Mouse (Mus musculus): ENCODE measurements at regions not wholly inside any gene's neighbourhood (a gene's known extent, or its start where the extent isn't known, plus 50 kb on each side); places are given as distances from the start of the nearest gene placed in this dataset.

DNA sequence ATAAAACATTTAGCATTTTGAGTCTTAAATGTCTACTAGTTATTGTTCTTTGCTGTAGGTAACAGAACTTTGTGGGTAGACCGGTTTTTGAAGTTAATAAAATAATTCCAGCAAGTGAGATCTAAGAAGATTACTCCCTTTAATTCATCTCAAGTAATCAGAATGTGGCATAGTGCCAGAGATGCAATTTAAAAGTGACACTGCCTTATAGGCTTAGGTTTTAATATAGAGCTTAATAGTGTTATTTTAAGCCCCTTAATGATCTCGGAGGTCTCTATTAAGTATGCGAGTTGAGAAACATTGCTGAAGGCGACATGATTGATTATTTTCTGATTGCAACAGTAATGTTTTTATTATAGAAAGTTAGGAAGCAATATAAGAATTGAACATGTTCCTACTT, 78.3 kb downstream of the Ccdc71l start:
- H3K4me2 ChIP-seq (ENCODE audit: low read depth, low read length): no peak overlapping the region
- no peak for ATAC-seq
- no peak overlapping the region for H3K4me3 ChIP-seq (ENCODE audit: low read length)
- H3K4me1 ChIP-seq (ENCODE audit: control insufficient read depth, insufficient read depth, low read length): no peaks in the 10 kb centered on the region
- H3K9ac ChIP-seq (ENCODE audit: low read depth, low read length): no peak overlapping the region
- 82% methylated on average over 4 of the region's 4 CpGs for WGBS
- H3K27ac ChIP-seq (ENCODE audit: low read length): no peak overlapping the region
- H3K27me3 ChIP-seq (replicated peaks; ENCODE audit: control insufficient read depth, insufficient read depth, low read length): no peaks in the 10 kb centered on the region
- no peaks in the 10 kb centered on the region for H3K36me3 ChIP-seq (ENCODE audit: control insufficient read depth, insufficient read depth, low read length)
- H3K9me3 ChIP-seq (ENCODE audit: control insufficient read depth, low read length): no peaks in the 10 kb centered on the region

DNA sequence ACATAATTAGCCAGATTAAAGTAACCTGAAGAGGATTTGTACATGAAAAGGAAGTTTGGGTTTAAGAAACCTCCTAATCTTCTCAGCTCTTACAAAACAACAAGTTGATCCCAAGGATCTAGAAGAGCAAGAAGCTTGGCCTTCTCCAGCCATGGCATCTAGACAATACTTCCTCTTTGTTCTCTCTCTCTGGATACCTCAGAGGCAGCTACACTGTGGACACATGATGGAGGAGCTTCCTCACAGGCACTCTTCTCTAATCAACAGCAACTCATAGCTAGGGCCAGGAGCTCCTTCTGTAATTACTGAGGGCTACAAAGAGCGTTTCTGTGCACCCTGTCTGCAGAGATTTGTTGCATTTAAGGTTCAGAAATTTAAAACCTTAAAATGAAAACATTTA, 79.9 kb downstream of the Ccdc71l start:
- Histone ChIP-seq H3K9ac (ENCODE audit: low read depth, low read length) (no peak overlapping the region), H3K4me3 (ENCODE audit: low read length) (no peak overlapping the region), H3K4me1 (ENCODE audit: control insufficient read depth, insufficient read depth, low read length) (no peaks in the 10 kb centered on the region), H3K4me2 (ENCODE audit: low read depth, low read length) (no peak overlapping the region), H3K9me3 (ENCODE audit: control insufficient read depth, low read length) (no peaks in the 10 kb centered on the region), H3K27ac (ENCODE audit: low read length) (no peak overlapping the region), H3K36me3 (ENCODE audit: control insufficient read depth, insufficient read depth, low read length) (no peaks in the 10 kb centered on the region), H3K27me3 (replicated peaks; ENCODE audit: control insufficient read depth, insufficient read depth, low read length) (no peaks in the 10 kb centered on the region)
- 73% methylated on average over 1 of the region's 1 CpGs for WGBS
- no peak for ATAC-seq

GRCm38 (mm10) chr12:32460330-32460998, 82.0 kb downstream of the Ccdc71l start:
- Histone ChIP-seq H3K4me1 (ENCODE audit: control insufficient read depth, insufficient read depth, low read length) (no peaks in the 10 kb centered on the region), H3K27ac (ENCODE audit: low read length) (peak overlapping the region; percentile 45; the same call in 1 of the 2 replicates), H3K36me3 (ENCODE audit: control insufficient read depth, insufficient read depth, low read length) (no peaks in the 10 kb centered on the region), H3K9ac (ENCODE audit: low read depth, low read length) (no peak overlapping the region), H3K9me3 (ENCODE audit: control insufficient read depth, low read length) (no peaks in the 10 kb centered on the region), H3K4me3 (ENCODE audit: low read length) (no peak overlapping the region), H3K4me2 (ENCODE audit: low read depth, low read length) (no peak overlapping the region), H3K27me3 (replicated peaks; ENCODE audit: control insufficient read depth, insufficient read depth, low read length) (no peaks in the 10 kb centered on the region)
- peak; percentile 85 for ATAC-seq
- 57% methylated on average over 4 of the region's 4 CpGs for WGBS

- Histone ChIP-seq H3K4me2 (ENCODE audit: low read depth, low read length) (no peak overlapping the region), H3K36me3 (ENCODE audit: control insufficient read depth, insufficient read depth, low read length) (no peaks in the 10 kb centered on the region), H3K9me3 (ENCODE audit: control insufficient read depth, low read length) (no peaks in the 10 kb centered on the region), H3K4me3 (ENCODE audit: low read length) (no peak overlapping the region), H3K9ac (ENCODE audit: low read depth, low read length) (no peak overlapping the region), H3K27me3 (replicated peaks; ENCODE audit: control insufficient read depth, insufficient read depth, low read length) (no peaks in the 10 kb centered on the region), H3K4me1 (ENCODE audit: control insufficient read depth, insufficient read depth, low read length) (no peaks in the 10 kb centered on the region), H3K27ac (ENCODE audit: low read length) (no peak overlapping the region)
- 57% methylated on average over 6 of the region's 6 CpGs for WGBS
- no peak for ATAC-seq
Measured at GRCm38 (mm10) chr12:32465371-32465770, 86.9 kb downstream of the Ccdc71l start.

DNA sequence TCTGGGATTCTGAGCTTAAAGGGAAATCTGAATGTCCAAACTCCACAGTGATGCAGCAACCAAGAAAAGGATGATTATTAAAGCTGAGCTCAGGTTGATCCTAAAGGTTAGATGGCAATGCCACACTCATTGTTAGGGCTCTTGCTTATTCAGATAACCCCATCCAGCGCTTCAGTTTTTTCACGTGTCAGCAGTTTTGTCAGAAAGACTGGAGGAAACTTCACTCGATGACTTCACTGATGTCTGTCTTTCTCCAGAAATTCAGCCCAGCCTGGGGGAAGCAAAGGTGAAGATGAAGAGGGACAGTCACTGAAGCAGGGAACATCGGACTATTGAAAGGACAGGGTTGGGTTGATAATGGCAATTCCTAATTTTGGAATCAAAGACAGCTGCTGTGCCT, 91.4 kb downstream of the Ccdc71l start:
- no peak overlapping the region for H3K27ac ChIP-seq (ENCODE audit: low read length)
- H3K27me3 ChIP-seq (replicated peaks; ENCODE audit: control insufficient read depth, insufficient read depth, low read length): no peaks in the 10 kb centered on the region
- no peak overlapping the region for H3K9ac ChIP-seq (ENCODE audit: low read depth, low read length)
- no peak overlapping the region for H3K4me3 ChIP-seq (ENCODE audit: low read length)
- H3K36me3 ChIP-seq (ENCODE audit: control insufficient read depth, insufficient read depth, low read length): no peaks in the 10 kb centered on the region
- no peak overlapping the region for H3K4me2 ChIP-seq (ENCODE audit: low read depth, low read length)
- WGBS: 83% methylated on average over 4 of the region's 4 CpGs
- ATAC-seq: no peak
- H3K9me3 ChIP-seq (ENCODE audit: control insufficient read depth, low read length): no peaks in the 10 kb centered on the region
- H3K4me1 ChIP-seq (ENCODE audit: control insufficient read depth, insufficient read depth, low read length): no peaks in the 10 kb centered on the region

DNA sequence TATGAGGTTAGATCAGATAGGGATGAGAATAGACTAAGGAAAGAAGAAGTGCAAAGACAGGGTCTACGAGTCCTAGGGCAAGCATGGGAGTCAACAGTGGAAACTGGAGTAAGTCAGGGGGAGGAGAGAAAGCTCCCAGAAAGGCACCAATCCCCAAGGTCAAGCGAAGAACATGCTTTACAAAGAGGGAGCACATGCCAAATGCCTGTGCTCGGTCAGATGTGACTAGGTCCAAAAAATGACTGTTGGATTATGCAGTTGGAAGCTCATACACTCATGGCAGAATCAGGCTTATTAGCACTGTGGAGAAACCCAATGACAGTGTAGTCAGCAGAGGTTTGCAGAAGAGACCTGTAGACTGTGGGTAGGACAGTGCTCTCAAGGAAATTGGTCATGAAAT, 100.9 kb downstream of the Ccdc71l start:
- Histone ChIP-seq H3K9me3 (ENCODE audit: control insufficient read depth, low read length) (no peaks in the 10 kb centered on the region), H3K4me1 (ENCODE audit: control insufficient read depth, insufficient read depth, low read length) (no peaks in the 10 kb centered on the region), H3K9ac (ENCODE audit: low read depth, low read length) (no peak overlapping the region), H3K4me2 (ENCODE audit: low read depth, low read length) (no peak overlapping the region), H3K36me3 (ENCODE audit: control insufficient read depth, insufficient read depth, low read length) (no peaks in the 10 kb centered on the region), H3K4me3 (ENCODE audit: low read length) (no peak overlapping the region), H3K27ac (ENCODE audit: low read length) (no peak overlapping the region), H3K27me3 (replicated peaks; ENCODE audit: control insufficient read depth, insufficient read depth, low read length) (no peaks in the 10 kb centered on the region)
- WGBS: 81% methylated on average over 3 of the region's 3 CpGs
- no peak for ATAC-seq

GRCm38 (mm10) chr12:32480268-32480667, 101.8 kb downstream of the Ccdc71l start:
- no peak overlapping the region for H3K9ac ChIP-seq (ENCODE audit: low read depth, low read length)
- 65% methylated on average over 5 of the region's 5 CpGs for WGBS
- no peak overlapping the region for H3K4me3 ChIP-seq (ENCODE audit: low read length)
- H3K27ac ChIP-seq (ENCODE audit: low read length): no peak overlapping the region
- ATAC-seq: no peak
- H3K4me2 ChIP-seq (ENCODE audit: low read depth, low read length): no peak overlapping the region
- H3K36me3 ChIP-seq (ENCODE audit: control insufficient read depth, insufficient read depth, low read length): no peaks in the 10 kb centered on the region
- no peaks in the 10 kb centered on the region for H3K9me3 ChIP-seq (ENCODE audit: control insufficient read depth, low read length)
- no peaks in the 10 kb centered on the region for H3K4me1 ChIP-seq (ENCODE audit: control insufficient read depth, insufficient read depth, low read length)
- H3K27me3 ChIP-seq (replicated peaks; ENCODE audit: control insufficient read depth, insufficient read depth, low read length): no peaks in the 10 kb centered on the region

GRCm38 (mm10) chr12:32481051-32481450, 102.5 kb downstream of the Ccdc71l start:
- H3K9ac ChIP-seq (ENCODE audit: low read depth, low read length): no peak overlapping the region
- no peak overlapping the region for H3K27ac ChIP-seq (ENCODE audit: low read length)
- H3K36me3 ChIP-seq (ENCODE audit: control insufficient read depth, insufficient read depth, low read length): no peaks in the 10 kb centered on the region
- H3K4me3 ChIP-seq (ENCODE audit: low read length): no peak overlapping the region
- H3K4me2 ChIP-seq (ENCODE audit: low read depth, low read length): no peak overlapping the region
- no peak for ATAC-seq
- H3K27me3 ChIP-seq (replicated peaks; ENCODE audit: control insufficient read depth, insufficient read depth, low read length): no peaks in the 10 kb centered on the region
- 87% methylated on average over 5 of the region's 5 CpGs for WGBS
- no peaks in the 10 kb centered on the region for H3K9me3 ChIP-seq (ENCODE audit: control insufficient read depth, low read length)
- no peaks in the 10 kb centered on the region for H3K4me1 ChIP-seq (ENCODE audit: control insufficient read depth, insufficient read depth, low read length)

DNA sequence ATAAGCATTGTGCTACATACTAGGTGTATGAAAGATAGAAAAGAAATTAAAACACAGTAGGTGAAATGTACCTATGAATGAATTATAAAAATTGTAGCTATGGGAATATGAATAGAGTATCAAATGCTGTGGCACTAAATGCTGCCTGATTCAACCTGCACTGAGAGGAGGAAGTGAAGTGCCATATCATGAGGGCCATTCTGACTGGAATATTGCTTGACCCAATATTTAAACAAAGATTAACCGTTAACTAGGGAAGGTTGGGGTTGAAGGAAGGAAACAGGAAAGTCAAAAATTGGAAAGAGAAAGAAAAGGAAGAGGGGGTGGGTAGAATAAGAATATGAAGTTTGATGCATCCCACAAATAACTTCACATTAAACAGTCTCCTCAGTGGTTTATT, 103.8 kb downstream of the Ccdc71l start:
- no peak overlapping the region for H3K27ac ChIP-seq (ENCODE audit: low read length)
- peak; percentile 84 for ATAC-seq

GRCm38 (mm10) chr12:32482777-32483176, 104.3 kb downstream of the Ccdc71l start:
- H3K9ac ChIP-seq (ENCODE audit: low read depth, low read length): no peak overlapping the region
- H3K27ac ChIP-seq (ENCODE audit: low read length): no peak overlapping the region
- no peaks in the 10 kb centered on the region for H3K36me3 ChIP-seq (ENCODE audit: control insufficient read depth, insufficient read depth, low read length)
- H3K4me1 ChIP-seq (ENCODE audit: control insufficient read depth, insufficient read depth, low read length): peaks cover 3% of the 10 kb centered on the region
- no peak overlapping the region for H3K4me2 ChIP-seq (ENCODE audit: low read depth, low read length)
- no peaks in the 10 kb centered on the region for H3K9me3 ChIP-seq (ENCODE audit: control insufficient read depth, low read length)
- ATAC-seq: peak; percentile 96
- no peak overlapping the region for H3K4me3 ChIP-seq (ENCODE audit: low read length)
- no peaks in the 10 kb centered on the region for H3K27me3 ChIP-seq (replicated peaks; ENCODE audit: control insufficient read depth, insufficient read depth, low read length)

More for the DNA sequence above, 103.8 kb downstream of the Ccdc71l start:
- 34% methylated on average over 1 of the region's 1 CpGs for WGBS
- no peaks in the 10 kb centered on the region for H3K27me3 ChIP-seq (replicated peaks; ENCODE audit: control insufficient read depth, insufficient read depth, low read length)
- H3K9ac ChIP-seq (ENCODE audit: low read depth, low read length): no peak overlapping the region
- no peak overlapping the region for H3K4me2 ChIP-seq (ENCODE audit: low read depth, low read length)
- no peak overlapping the region for H3K4me3 ChIP-seq (ENCODE audit: low read length)
- H3K4me1 ChIP-seq (ENCODE audit: control insufficient read depth, insufficient read depth, low read length): no peaks in the 10 kb centered on the region; the same call in 1 of the 2 replicates
- no peaks in the 10 kb centered on the region for H3K9me3 ChIP-seq (ENCODE audit: control insufficient read depth, low read length)
- H3K36me3 ChIP-seq (ENCODE audit: control insufficient read depth, insufficient read depth, low read length): no peaks in the 10 kb centered on the region
